Mouse (Mus musculus) mature B cell (primary cell): Measurements from ENCODE around the gene Nkiras1.
"Not testable (repeated sequence)": the region's sequence is repeated elsewhere in the genome, so short reads cannot be mapped to it uniquely, and the experiment has no call there.

Experiments used
- in situ Hi-C: fragments of 300-500 bp; cut with MboI; formaldehyde crosslinking; loops from 2 replicates; pipeline ENCODE4 v1.14.3; 2019

Gene Nkiras1

DNA sequence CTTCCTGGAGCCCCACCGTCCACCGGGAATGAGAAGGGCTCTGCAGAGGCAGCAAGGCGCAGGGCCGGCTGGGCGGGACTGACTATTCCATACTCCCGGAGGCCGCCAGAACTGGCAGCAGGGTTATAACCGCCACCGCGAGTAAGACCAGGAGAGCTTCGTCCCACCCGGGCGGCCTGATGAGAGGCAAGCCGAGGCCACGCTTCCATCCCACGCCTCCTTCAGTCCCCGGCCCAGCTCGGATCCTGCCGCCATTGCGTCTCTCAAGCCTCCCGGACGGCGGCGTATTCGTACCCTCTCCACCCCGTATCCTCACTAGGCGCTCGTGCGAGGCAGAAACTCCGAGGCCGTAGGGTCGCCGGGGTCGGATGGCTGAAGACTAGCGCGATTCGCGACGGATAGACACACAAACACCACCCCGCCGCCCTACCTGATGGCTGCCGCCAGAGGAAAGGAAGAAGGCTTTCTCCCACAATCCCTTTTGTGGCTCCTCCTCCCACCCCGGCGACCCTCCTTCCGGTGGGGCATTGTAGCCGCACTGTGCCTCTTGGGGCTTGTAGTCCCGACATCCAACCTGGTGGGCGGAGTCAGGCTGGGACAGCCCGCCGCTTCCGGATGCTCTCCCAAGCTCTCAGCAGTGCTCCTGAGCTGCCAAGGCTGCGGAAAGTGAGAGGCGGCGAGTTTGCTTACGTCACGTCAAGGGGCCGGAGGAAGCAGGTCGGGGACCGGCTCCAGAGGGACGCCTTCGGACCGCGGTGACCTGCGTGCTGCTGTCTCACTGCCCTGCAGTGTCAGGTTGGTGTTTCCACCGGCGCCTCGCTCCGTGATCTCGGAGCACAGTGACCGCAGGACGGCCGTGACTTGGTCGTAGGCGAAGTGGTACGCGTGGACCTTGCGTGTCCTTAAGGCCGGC, at the start of gene Nkiras1, which contains the start of gene Rpl15:
Gene Nkiras1, plus strand, starts transcription at position 608 of the 913 bp plus-strand sequence.
Gene Rpl15, minus strand, starts transcription at position 863 of the 913 bp plus-strand sequence.
- in situ Hi-C loops = no loop called here

DNA sequence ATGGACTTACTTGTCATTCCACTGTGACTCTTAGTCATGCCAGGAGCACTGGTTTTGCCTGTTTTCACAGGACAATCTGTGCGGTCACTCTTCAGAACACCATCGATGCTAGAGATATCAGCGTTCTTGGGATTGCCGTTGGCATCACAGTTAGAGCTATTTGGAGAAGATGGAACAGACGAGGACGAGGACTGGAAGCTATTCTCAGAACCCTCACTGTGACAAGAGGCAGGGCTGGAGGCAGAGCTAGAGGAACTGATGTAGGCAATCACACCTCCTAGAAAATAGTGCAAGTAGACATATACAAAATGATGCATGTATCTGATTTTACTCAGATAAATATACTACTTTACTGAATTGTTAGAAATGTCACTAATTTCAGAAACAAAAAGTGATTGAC, 49.0 kb upstream of the Nkiras1 start:
- in situ Hi-C loops = no loop called here

DNA sequence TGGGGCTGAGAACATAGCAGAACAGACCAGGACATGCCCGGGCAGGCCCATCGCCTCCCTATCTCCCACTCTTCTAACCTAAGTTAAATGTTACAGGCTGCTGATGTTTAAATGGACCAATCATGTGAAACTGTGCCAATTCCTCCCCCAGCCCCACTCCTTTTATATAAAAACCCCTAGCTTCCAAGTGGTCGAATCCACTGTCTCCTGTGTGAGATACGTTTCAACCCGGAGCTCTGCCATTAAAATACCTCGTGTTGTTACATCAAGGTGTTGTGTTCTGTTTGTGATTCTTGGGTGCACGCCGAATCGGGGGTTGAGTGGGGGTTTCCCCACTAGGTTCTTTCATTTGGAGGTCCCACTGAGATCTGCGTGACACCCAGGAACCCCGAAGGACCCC, 45.5 kb upstream of the Nkiras1 start:
- in situ Hi-C loops = not testable (repeated sequence)

DNA sequence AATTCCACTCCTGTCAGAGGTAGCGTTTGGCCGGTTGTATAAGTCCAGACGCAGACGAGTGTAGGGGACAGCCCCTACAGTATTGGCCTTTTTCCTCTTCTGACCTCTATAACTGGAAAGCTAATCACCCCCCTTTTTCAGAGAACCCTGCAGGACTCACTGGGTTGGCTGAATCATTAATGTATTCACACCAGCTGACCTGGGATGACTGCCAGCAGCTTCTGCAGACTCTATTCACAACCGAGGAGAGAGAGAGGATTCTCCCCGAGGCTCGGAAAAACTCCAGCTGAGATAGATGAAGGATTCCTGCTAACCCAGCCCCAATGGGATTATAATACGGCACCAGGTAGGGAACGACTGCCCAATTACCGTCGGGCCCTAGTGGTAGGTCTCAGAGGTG, 44.8 kb upstream of the Nkiras1 start:
- in situ Hi-C loops = not testable (repeated sequence)

DNA sequence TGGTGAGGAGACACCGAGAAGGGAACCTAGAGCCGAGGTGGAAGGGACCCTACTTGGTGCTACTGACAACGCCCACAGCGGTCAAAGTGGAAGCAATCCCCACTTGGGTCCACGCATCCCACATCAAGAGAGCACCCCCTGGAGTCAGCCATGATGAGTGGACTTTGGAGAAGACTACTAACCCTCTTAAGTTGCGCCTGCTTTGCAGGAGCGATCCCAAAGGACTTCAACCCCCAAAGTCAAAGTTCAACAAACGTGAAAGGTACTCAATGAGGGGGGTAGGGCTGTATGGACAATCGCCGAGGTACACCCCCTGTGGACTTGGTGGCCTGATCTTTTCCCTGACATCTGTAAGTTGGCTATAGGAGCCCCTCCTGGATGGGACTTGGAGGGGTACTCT, 41.2 kb upstream of the Nkiras1 start:
- in situ Hi-C loops = not testable (repeated sequence)

DNA sequence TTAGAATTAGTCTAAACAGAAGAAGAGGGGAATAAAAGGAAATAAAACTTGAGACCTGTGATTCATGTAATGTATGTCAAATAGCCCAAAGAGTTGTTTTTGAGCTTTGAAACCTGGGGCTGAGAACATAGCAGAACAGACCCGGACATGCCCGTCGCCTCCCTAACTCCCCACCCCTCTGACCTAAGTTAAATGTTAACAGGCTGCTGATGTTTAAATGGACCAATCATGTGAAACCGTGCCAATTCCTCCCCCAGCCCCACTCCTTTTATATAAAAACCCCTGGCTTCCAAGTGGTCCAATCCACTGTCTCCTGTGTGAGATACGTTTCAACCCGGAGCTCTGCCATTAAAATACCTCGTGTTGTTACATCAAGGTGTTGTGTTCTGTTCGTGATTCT, 39.1 kb upstream of the Nkiras1 start:
- in situ Hi-C loops = not testable (repeated sequence)

DNA sequence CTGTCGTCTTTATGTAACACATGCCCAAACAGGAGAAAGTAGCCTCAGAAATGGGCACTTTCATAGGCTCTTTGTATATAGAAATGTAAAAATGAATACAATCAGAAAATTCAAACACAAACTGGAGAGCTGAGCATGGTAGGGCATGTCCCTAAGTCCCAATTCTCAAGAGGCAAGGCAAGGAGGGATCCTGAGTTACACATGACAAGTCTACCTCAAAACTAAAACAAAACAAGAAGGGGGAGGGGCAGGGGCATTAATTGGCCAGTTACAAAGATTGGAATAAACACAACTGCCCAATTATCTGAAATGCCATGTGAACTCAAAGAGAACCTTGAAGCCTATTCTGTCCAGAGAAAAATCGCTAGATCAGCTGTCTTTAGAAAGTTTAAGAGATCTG, 37.9 kb upstream of the Nkiras1 start:
- in situ Hi-C loops = no loop called here

DNA sequence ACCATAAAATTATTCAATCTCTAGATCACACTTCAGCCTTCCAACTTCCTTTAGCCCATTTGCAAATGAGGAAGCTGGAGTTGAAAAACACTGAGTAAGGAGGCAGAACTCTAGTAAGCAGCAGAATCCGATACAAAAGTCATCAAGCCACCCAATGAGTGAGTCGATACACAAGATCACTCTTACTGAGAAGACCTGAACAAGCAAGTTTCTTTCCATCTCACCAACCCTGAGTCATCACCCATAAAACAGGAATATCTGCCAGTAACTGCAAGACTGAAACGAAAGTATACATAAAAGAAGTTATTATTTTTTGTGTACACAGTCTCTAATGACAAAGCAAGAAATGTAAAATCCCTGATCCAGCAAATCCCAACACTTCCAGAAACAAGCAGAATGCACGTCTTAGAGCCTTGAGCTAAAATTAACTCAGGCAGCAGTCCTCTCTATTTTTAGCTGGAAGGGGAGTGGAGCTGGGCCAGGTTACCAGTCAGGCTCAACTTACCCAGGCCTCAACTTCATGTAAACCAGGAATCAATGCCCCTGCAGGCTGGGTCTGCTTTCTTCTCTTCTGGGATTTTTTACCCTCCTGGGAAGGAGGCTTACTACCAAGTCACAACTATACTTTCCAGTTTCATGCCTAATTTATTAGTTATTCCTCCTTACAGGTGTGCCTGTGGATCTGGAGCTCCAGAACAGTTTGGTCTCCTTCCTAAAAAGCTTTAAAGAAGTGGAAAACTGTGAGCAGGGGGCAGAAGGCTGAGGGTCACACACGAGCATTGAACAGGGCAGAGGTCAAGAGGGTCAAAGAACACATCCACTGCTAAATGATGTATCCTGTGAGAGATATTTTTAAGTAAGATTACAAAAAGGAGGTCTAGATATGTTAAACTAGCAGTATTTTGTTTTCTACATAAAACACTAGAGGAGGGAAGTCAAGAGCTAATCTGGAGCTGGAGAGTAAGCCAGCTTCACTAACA, 36.7 kb upstream of the Nkiras1 start:
- in situ Hi-C loops = no loop called here

DNA sequence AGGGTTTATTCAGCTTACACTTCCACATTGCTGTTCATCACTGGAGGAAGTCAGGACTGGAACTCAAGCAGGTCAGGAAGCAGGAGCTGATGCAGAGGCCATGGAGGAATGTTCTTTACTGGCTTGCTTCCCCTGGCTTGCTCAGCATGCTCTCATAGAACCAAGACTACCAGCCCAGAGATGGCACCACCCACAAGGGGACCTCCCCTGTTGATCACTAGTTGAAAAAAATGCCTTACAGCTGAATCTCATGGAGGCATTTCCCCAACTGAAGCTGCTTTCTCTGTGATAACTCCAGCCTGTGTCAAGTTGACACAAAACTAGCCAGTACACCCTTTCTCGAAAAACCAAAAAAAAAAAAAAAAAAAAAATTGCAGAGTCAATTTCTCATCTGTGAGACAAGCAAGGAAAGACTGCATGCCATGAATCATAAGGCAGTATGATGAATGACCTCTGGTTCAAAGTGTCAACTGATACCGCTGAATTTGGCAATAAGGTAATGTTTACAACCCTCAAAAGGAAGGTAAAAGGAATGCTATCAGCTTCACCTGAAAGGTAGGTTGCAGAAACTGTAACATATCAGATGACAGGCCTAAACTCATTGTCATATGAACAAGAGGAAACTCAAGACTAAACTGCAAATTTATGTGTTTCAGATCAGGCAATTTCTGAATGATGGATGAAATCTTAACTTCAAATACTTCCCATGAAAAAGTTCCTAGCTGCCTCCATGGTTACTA, 34.3 kb upstream of the Nkiras1 start:
- in situ Hi-C loops = not testable (repeated sequence)

DNA sequence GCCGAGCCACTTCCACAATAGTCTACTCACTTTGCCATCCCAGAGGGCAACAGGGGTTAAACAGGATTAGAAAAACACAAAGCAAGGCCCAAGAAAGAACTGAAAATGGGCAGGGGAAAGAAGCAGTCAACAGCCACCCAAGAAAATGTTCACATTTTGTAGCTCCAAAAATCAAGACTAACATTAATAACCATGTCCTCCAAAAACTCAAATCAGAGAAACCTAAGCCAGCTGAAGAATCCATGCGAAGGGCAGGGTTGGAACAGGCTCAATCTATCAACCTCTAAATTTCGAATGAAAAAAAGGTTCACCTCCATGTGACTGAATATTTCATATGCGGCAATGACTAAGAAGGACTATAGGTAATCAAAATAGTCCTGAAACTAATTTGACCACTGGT, 33.6 kb upstream of the Nkiras1 start:
- in situ Hi-C loops = no loop called here

DNA sequence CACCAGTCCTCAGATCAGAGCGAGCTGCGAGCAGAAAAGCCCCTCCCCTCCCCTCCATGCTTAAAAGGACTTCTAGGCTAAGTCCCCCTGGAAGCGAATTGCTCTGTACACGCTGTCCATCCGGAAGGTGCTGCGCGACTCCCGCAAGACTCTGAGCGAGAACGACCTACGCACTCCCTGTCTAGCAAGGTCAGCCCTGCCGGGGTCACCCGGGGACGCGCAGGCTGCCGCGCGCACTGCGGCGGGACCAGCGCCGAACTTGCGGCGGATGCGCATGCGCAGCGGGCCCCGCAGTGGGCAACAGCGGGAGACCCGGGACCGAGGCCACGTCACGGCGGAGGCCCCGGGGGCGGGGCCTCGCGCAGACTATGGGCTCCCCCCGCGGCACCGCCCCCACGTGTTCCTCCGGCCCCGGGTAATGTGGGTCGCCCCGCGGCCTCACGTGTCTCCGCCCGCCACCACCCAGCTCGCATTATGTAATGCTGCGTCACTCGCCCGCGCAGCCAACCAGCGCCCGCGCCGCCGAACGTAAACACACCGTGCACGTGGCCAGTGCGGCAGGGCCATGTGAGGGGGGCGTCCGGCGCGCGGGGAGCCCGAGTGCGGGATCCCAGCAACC, 32.7 kb upstream of the Nkiras1 start:
- in situ Hi-C loops = no loop called here

DNA sequence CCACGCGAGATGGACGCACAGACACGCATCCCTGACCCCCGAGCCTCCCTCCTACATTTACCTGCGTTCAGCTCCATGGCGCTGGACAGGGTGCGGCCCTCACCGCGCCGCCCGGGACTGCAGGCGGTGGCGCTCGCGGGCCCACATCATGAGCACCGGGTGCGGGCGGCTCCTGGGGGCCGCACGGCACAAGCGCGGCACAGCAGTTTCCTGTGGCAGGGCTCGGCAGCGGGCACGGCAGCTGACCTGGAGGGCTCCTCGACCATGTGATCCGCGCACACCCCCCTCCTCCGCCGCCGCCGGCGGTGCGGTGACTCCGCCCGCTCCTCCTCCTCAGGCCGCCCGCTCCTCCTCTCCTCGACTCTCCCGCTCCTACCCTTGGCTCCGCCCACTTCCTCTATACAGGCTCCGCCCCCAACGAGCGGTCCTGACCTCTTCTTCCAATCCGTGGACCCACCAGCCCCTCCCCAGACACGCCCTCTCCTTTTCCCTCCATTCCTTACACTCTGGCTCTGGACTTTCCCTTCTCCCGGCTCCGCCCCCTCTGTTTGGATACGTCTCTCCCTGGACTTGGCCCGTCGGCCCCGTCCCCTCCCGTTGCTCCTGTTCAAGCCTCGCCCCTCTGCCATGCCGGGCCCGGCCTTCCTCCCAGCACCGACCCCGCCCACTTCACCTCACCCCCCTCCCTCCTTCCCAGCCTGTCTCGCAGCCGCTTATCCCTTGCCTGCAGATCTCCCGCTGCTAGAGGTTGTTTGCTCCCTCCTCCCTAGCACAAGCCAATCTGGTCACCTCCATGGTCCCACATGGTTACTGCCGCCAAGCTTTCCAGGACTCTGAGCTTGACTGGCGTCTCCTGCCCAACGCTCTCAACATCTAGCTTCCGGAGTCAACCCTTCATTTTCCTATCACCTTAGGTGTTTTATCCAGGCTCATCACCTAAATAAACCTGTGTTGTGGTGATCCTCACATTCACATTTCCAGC, 31.9 kb upstream of the Nkiras1 start, which contains the start of gene Nr1d2:
Gene Nr1d2, minus strand, starts transcription at position 378 of the 982 bp plus-strand sequence.
- in situ Hi-C loops = no loop called here

DNA sequence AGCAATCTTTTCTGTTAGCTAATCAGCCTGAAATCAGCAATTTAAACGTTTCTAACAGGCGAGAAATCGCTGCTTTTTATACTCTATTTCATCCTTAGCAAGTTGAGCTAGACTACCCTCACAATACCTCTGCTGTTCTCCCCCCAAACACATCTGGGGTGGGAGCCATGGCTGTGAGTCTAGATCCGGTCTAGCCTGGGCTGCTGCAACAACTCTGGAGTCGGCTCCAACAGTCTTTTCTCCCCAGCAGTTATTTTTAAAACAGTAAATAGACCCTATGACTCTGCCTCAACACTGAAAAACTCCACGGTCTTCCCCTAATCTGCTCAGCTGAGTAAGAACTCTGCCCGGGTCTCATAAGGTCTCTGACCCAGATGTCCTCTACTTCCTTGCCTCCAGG, 30.8 kb upstream of the Nkiras1 start:
- in situ Hi-C loops = no loop called here

DNA sequence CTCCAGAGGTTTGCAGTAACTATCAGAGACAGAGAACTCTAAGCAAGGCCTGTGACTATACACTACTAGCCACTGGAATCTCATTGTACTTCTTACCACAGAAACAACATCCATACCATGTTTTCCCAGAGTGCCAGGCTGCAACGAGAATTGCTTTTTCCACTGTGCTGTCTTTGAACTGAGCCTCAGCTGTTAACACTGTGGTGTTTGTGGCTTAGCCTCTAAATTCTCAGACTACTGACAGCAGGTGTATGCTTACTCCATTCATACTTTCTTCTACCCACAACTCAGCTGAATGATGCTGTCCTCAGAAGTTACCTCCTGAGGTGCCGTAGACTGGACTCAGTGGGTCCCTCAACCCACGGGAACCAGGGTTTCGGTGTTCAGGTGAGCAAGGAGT, 29.1 kb upstream of the Nkiras1 start:
- in situ Hi-C loops = no loop called here

DNA sequence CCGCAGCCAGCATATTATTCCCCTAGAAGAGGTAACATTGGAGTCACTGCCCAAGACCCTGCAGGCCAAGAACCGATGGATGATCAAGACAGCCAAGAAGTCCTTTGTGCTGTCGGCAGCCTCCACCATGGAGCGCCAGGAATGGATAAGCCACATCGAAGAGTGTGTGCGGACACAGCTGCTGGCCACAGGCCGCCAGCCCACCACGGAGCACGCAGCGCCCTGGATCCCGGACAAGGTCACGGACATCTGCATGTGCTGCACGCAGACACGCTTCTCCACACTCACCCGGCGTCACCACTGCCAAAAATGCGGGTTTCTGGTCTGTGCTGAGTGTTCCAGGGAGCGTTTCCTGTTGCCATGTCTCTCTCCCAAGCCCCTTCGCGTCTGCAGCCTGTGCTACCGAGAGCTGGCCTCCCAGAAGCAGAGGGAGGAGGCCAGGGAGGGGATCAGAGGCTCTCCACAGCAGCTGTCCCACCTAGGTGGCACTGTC, 28.3 kb upstream of the Nkiras1 start:
- in situ Hi-C loops = no loop called here

DNA sequence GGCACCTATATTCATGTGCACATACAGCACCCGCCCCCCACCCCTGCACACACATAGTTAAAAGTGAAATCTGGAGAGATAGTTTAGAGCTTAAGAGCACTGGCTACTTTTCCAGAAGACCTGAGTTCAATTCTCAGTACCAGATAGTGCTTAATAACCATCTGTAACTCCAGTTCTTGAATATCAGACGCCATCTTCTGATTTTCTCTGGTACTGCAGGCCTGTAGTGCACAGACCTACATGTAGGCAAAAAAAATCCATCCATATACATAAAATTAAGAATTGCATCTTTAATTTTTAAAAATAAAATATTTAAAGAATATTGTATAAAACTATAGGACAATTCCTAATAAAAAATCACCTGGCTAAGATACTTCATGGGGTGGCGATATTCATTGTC, 9.7 kb upstream of the Nkiras1 start:
- in situ Hi-C loops = no loop called here

DNA sequence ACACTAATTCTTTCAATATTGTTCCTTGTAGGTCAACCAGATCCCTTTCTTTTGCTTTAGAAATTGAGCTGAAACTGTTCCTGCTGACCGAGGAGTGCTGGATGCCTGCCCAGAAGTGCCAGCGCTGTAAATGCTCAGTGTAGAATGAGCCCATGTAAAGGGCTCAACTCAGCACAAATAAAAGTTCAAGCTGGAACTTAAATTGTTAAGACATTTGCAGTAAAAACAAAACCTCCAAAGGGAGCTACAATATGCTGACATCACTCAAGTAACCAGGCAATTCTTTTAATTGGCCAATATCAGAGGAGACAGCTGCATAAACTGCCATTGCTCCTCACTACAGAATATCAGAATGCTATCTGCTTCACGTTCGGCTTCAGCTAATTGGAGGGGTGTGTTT, 7.5 kb upstream of the Nkiras1 start:
- in situ Hi-C loops = no loop called here

DNA sequence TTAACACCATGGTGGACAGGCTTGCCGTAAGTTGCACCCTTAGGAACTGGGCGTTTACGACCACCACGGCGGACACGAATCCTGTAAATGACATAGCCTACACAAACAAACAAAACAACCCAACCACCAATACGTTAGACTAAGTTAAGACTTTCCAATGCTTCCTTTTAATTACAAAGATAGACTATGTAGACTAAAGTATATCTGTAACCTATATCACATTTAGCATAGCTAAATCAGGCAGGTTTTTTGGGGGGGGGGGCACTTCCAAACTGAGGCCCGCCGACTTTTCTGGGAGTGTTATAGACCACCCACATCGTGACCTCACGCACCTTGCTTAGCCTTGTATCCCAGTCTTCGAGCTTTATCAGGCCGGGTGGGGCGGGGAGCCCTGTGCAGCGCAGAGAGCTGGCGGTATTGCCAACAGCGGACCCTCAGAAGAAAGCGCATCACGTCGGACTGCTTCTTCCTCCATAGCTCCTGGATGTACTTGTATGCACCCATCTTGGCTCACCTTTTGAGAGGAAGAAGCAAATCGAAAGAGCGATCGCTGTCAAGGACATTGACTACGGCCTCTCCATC, 898 bp upstream of the Nkiras1 start:
- in situ Hi-C loops = not testable (repeated sequence)

DNA sequence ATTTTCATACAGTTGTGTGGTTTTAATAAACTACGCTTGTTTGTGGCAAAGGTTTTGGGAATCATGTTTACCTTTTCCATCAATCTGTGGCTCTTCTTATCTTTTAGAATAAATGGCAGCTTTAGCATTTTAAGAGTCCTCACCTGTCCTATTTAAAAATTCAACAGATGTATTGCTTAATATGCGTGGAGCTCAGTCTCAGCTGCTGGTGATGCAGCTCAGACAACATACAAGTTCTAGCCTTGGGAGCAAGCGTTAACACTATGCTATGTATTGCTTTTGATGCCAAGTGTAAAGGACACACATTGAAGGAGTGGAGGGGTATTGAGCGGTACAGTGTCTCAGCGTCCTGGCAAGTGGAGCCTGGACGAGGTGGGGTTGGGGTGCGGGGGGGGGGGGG, 730 bp downstream of the Nkiras1 start:
- in situ Hi-C loops = no loop called here
